Comparison of ENCODE assay signal across 8 mouse cellular contexts in the genomic region with DNA sequence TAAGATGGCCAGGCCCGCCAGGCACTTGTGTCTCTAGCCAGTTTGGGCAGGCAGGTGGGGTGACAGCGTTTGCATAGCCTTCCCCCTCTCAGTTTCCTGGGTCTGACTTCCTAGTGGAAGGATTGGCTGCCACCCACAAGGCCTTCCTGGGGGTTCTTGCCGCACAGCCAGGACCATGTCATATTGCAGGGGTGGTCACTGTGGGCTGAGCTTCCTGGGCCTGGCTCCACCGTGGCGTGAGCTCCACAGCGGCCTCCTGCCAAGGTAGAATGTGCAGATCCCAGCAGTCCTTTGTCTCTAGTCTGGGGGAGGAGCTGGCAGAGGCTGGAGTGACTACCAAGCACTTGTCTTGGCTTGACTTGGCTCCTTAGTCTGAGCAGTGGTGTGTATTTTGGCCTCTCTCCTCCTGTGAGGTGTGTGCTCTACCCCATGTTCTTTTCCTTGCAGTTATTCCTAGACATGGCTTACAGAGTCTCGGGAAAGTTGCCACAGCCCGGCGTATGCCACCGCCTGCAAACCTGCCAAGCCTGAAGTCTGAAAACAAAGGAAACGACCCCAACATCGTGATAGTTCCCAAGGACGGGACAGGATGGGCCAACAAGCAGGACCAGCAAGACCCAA. TPM values are rescaled to one million over a fixed set of nuclear protein-coding genes. Genes with fewer than 3 reads are reported as not detected.
DNase-seq lines count a peak whose midpoint lies in the region; ATAC-seq and TF ChIP-seq lines count a peak whose summit lies in the region.

No protein-coding gene starts in this region.

- H3K36me3 ChIP-seq in ES-E14 (ENCODE audit: control insufficient read depth, insufficient read depth, low read length, poor library complexity, severe bottlenecking): peaks cover 50% of the 10 kb centered on the region
- peaks cover 21% of the 10 kb centered on the region for H3K36me3 ChIP-seq in forebrain, embryonic 15.5 days
- H3K36me3 ChIP-seq in midbrain, embryonic 12.5 days: peaks cover 51% of the 10 kb centered on the region

- WGBS in forebrain, embryonic 15.5 days: 43% methylated on average over 13 of the region's 13 CpGs
- 71% methylated on average over 13 of the region's 13 CpGs for WGBS in midbrain, embryonic 12.5 days

- no peaks in the 10 kb centered on the region for H3K9me3 ChIP-seq in ES-E14 (ENCODE audit: control insufficient read depth, insufficient read depth, low read depth, low read length)
- no peaks in the 10 kb centered on the region for H3K9me3 ChIP-seq in forebrain, embryonic 15.5 days
- H3K9me3 ChIP-seq in midbrain, embryonic 12.5 days: no peaks in the 10 kb centered on the region

- H3K27me3 ChIP-seq in forebrain, embryonic 15.5 days: no peaks in the 10 kb centered on the region
- no peaks in the 10 kb centered on the region for H3K27me3 ChIP-seq in midbrain, embryonic 12.5 days

- intact Hi-C loops in gastrocnemius, postnatal 36 days (cut with DNase I): no loop called here

- 0 out of 2 replicates have a peak overlapping the region, but pooled peaks have one; percentile 1 for H3K4me2 ChIP-seq in forebrain, embryonic 15.5 days (replicated peaks)
- no peak overlapping the region for H3K4me2 ChIP-seq in midbrain, embryonic 12.5 days (replicated peaks)

- DNase-seq in gastrocnemius, adult 18-20 months (ENCODE audit: low spot score): peak; percentile 35
- no peak for DNase-seq in gastrocnemius, postnatal 36 days
- no peak for DNase-seq in ES-E14 (ENCODE audit: low read depth, low spot score)
- DNase-seq in kidney, adult 9 months: peak; percentile 84
- DNase-seq in spleen, postnatal 10 days (ENCODE audit: low spot score in 2 of 2): no peak

- peak overlapping the region; percentile 14; the same call in 1 of the 2 replicates for H3K27ac ChIP-seq in ES-E14 (ENCODE audit: insufficient read depth, low read depth, low read length, poor library complexity, severe bottlenecking)
- peak overlapping the region; percentile 74 for H3K27ac ChIP-seq in forebrain, embryonic 15.5 days (replicated peaks)
- H3K27ac ChIP-seq in midbrain, embryonic 12.5 days (replicated peaks): 0 out of 2 replicates have a peak overlapping the region, but pooled peaks have one; percentile 39

- 0 out of 4 replicates have a peak overlapping the region, but pooled peaks of 1 of the 2 experiments have one; percentile 1 for H3K4me3 ChIP-seq in ES-E14 (ENCODE audit: insufficient read depth in 1 of 2, low read depth in 1 of 2, low read length in 2 of 2, poor library complexity in 1 of 2, severe bottlenecking in 1 of 2)
- no peak overlapping the region for H3K4me3 ChIP-seq in forebrain, embryonic 15.5 days
- no peak overlapping the region for H3K4me3 ChIP-seq in midbrain, embryonic 12.5 days

- H3K9ac ChIP-seq in ES-E14 (ENCODE audit: insufficient read depth, low read depth, low read length, poor library complexity, severe bottlenecking): no peak overlapping the region
- no peak overlapping the region for H3K9ac ChIP-seq in forebrain, embryonic 15.5 days (replicated peaks)
- H3K9ac ChIP-seq in midbrain, embryonic 12.5 days (replicated peaks): no peak overlapping the region; the same call in 1 of the 2 replicates

- H3K4me1 ChIP-seq in ES-E14 (ENCODE audit: control insufficient read depth in 2 of 2, insufficient read depth in 2 of 2, low read length in 2 of 2, poor library complexity in 1 of 2): peaks cover 21 to 31% of the 10 kb centered on the region in 2 experiments
- H3K4me1 ChIP-seq in forebrain, embryonic 15.5 days: peaks cover 42% of the 10 kb centered on the region
- H3K4me1 ChIP-seq in midbrain, embryonic 12.5 days: peaks cover 23% of the 10 kb centered on the region

- ATAC-seq in forebrain, embryonic 15.5 days (replicated peaks): 0 out of 2 replicates have a peak, but pooled peaks have one; percentile 33
- no peak for ATAC-seq in midbrain, embryonic 12.5 days (ENCODE audit: low FRiP score, low read depth)
- ATAC-seq in monocyte, adult 5-6 weeks (replicated peaks; ENCODE audit: insufficient number of reproducible peaks, low FRiP score, low TSS enrichment, poor library complexity, severe bottlenecking): no peak

- in situ Hi-C loops in ES-E14 (cut with MboI; ENCODE audit: low sequenced_read_pairs in 2 of 2, unreplicated experiment in 2 of 2): no loop called here

TF ChIP-seq in ES-E14, 5 proteins besides CTCF, POLR2A, EP300 and RAD21:
- TF ChIP-seq MAFK (IDR thresholded peaks at IDR 0.05; ENCODE audit: insufficient read depth, low read depth, low read length) (no peak), CHD2 (IDR thresholded peaks at IDR 0.05; ENCODE audit: low read depth, low read length) (no peak), ZNF384 (IDR thresholded peaks at IDR 0.05; ENCODE audit: low read depth, low read length) (no peak), ZC3H11A (IDR thresholded peaks at IDR 0.05; ENCODE audit: borderline replicate concordance, low read depth, low read length) (no peak), HCFC1 (IDR thresholded peaks at IDR 0.05; ENCODE audit: borderline replicate concordance, insufficient read depth, low read length) (no peak)

RNA-seq across cellular contexts. Expression of gene Prrc2b, which starts 31.9 kb away (rescaled TPM):
- 10 to 100 TPM; 78.4 to 79.7 TPM for total RNA-seq in gastrocnemius, adult 18-20 months (2021)
- total RNA-seq in gastrocnemius, postnatal 36 days (2021): 10 to 100 TPM; 69.4 to 70.1 TPM
- total RNA-seq in ES-E14 (2012; rRNA removed): 75.1 and 88.5 TPM in 2 replicates
- 76.2 and 88.8 TPM in 2 replicates for polyA plus RNA-seq in forebrain, embryonic 15.5 days (2015; fragmentation: Nextera tagmentation; extraction: Ambion mirVana)
- polyA plus RNA-seq in midbrain, embryonic 12.5 days (2016; fragmentation: Nextera tagmentation; extraction: Ambion mirVana): 99.1 and 121 TPM in 2 replicates
- 13.3 to 55.4 TPM (median 22.1 TPM) in 3 replicates for total RNA-seq in monocyte, adult 5-6 weeks (2017)

RNA-seq across cellular contexts. Expression of gene Pomt1, which starts 53.6 kb away (rescaled TPM):
- 10 to 100 TPM; 10.2 to 11.1 TPM for total RNA-seq in gastrocnemius, adult 18-20 months (2021)
- 10 to 100 TPM; 12.0 to 12.2 TPM for total RNA-seq in gastrocnemius, postnatal 36 days (2021)
- total RNA-seq in ES-E14 (2012; rRNA removed): 36.5 and 63.7 TPM in 2 replicates
- polyA plus RNA-seq in forebrain, embryonic 15.5 days (2015; fragmentation: Nextera tagmentation; extraction: Ambion mirVana): 29.9 and 34.5 TPM in 2 replicates
- 28.5 and 31.4 TPM in 2 replicates for polyA plus RNA-seq in midbrain, embryonic 12.5 days (2016; fragmentation: Nextera tagmentation; extraction: Ambion mirVana)
- total RNA-seq in monocyte, adult 5-6 weeks (2017): 3.8 to 10.1 TPM (median 8.4 TPM) in 3 replicates

Comparison
In these comparisons a context has a peak if more than half of its experiments do, and no peak if none do; other contexts are left out.
1. DNase-seq: peak in gastrocnemius, adult 18-20 months (single experiment) and kidney, adult 9 months (single experiment); none in gastrocnemius, postnatal 36 days (0 of 2), ES-E14 (single experiment) and spleen, postnatal 10 days (0 of 2).
2. H3K27ac ChIP-seq: peak in every context shown above with its lines; median percentile 74 in forebrain, embryonic 15.5 days; 39 in midbrain, embryonic 12.5 days; 14 in ES-E14.